In the genomic region with DNA sequence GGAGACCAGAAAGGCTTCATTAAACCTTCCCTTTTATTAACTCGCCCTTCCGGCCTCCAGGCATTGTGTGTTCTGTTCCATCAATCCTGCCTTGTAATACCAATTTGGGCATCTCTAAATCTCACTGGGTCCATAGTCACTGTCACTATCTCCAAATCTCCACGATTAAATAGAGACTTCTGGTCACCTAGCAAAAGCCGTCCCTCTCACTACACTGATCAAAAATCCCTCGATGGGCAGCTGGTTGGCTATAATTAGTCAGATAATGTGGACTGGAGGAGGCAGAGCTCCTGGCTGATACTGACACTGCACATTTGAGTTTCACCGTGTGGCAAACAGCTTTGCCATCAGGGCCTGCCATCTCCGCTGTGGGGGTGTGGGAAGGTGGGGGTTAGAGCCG, we compare ENCODE assay signal across 31 mouse cellular contexts.
"Had no signal": no experiment of that assay in that cellular context is flagged by ENCODE, and none has a peak within 500 bp of the region (broad histone marks: within the 10 kb centered on the region; RNA-seq: fewer than 3 reads in every experiment).

No protein-coding gene starts in this region.

- DNase-seq: left cerebral cortex, postnatal 4 days; liver; liver, embryonic 13.5 days; liver, postnatal 0 days; lung, adult 18-20 months; lung, adult 2 months; lung, embryonic 14.5 days; lung, postnatal 10 days; lung, postnatal 14 days; lung, postnatal 36 days; lung, postnatal 4 days; midbrain, embryonic 14.5 days had no signal

- H3K36me3 ChIP-seq: limb, embryonic 10.5 days; limb, embryonic 12.5 days; limb, embryonic 13.5 days; limb, embryonic 15.5 days; liver, embryonic 12.5 days; liver, embryonic 13.5 days; liver, embryonic 15.5 days; lung, embryonic 15.5 days; midbrain, embryonic 10.5 days; midbrain, embryonic 12.5 days; midbrain, embryonic 13.5 days; neural tube, embryonic 12.5 days had no signal

- ATAC-seq: liver, embryonic 12.5 days; liver, postnatal 0 days; lung, postnatal 0 days; midbrain, embryonic 13.5 days; midbrain, embryonic 16.5 days had no signal

- H3K4me3 ChIP-seq: left cerebral cortex, adult 2 months; limb, embryonic 10.5 days; limb, embryonic 12.5 days; limb, embryonic 13.5 days; limb, embryonic 15.5 days; liver, embryonic 12.5 days; liver, embryonic 13.5 days; liver, embryonic 15.5 days; lung, embryonic 15.5 days; midbrain, embryonic 10.5 days; midbrain, embryonic 12.5 days; midbrain, embryonic 13.5 days; myocyte; neural tube, embryonic 12.5 days had no signal

- H3K27me3 ChIP-seq: limb, embryonic 13.5 days; limb, embryonic 15.5 days; liver, embryonic 13.5 days; liver, embryonic 15.5 days; lung, embryonic 15.5 days; megakaryocyte, embryonic 14.5 days; midbrain, embryonic 12.5 days; midbrain, embryonic 13.5 days; neural tube, embryonic 12.5 days had no signal

- H3K9me3 ChIP-seq: limb, embryonic 10.5 days; limb, embryonic 12.5 days; limb, embryonic 13.5 days; limb, embryonic 15.5 days; liver, embryonic 12.5 days; liver, embryonic 13.5 days; liver, embryonic 15.5 days; lung, embryonic 15.5 days; megakaryocyte, embryonic 14.5 days; midbrain, embryonic 10.5 days; midbrain, embryonic 12.5 days; midbrain, embryonic 13.5 days; neural tube, embryonic 12.5 days had no signal

- H3K9ac ChIP-seq: limb, embryonic 12.5 days; limb, embryonic 13.5 days; limb, embryonic 15.5 days; liver, embryonic 12.5 days; liver, embryonic 13.5 days; liver, embryonic 14.5 days; liver, embryonic 15.5 days; liver, postnatal 0 days; lung, embryonic 14.5 days; lung, embryonic 15.5 days; midbrain, embryonic 12.5 days; midbrain, embryonic 13.5 days; neural tube, embryonic 12.5 days had no signal

- H3K27ac ChIP-seq: left cerebral cortex, adult 2 months; limb, embryonic 10.5 days; limb, embryonic 12.5 days; limb, embryonic 13.5 days; limb, embryonic 15.5 days; liver, embryonic 12.5 days; liver, embryonic 13.5 days; liver, embryonic 14.5 days; liver, embryonic 15.5 days; lung, embryonic 15.5 days; macrophage; midbrain, embryonic 10.5 days; midbrain, embryonic 12.5 days; midbrain, embryonic 13.5 days; neural tube, embryonic 12.5 days had no signal

- H3K4me2 ChIP-seq: limb, embryonic 12.5 days; limb, embryonic 13.5 days; limb, embryonic 15.5 days; liver, embryonic 11.5 days; liver, embryonic 12.5 days; liver, embryonic 13.5 days; liver, embryonic 15.5 days; lung, embryonic 14.5 days; lung, embryonic 15.5 days; midbrain, embryonic 12.5 days; midbrain, embryonic 13.5 days; neural tube, embryonic 12.5 days had no signal
